25 mouse cellular contexts compared by ENCODE assay signal in genomic region chr5:130046100-130046499, GRCm38 (mm10). TPM values are rescaled to one million over a fixed set of nuclear protein-coding genes. Genes with fewer than 3 reads are reported as not detected.
DNase-seq lines count a peak whose midpoint lies in the region; ATAC-seq lines count a peak whose summit lies in the region.
"Had no signal": no experiment of that assay in that cellular context is flagged by ENCODE, and none has a peak within 500 bp of the region (broad histone marks: within the 10 kb centered on the region; RNA-seq: fewer than 3 reads in every experiment).

No protein-coding gene starts in this region.

- no peak overlapping the region for H3K4me2 ChIP-seq in midbrain, embryonic 11.5 days
- H3K4me2 ChIP-seq in midbrain, embryonic 13.5 days (replicated peaks), result no peak overlapping the region
- H3K4me2 ChIP-seq: embryonic facial prominence, embryonic 13.5 days; embryonic facial prominence, embryonic 15.5 days; forebrain, embryonic 12.5 days had no signal

- no peak overlapping the region for H3K9ac ChIP-seq in midbrain, embryonic 11.5 days (ENCODE audit: low read length)
- H3K9ac ChIP-seq in midbrain, embryonic 13.5 days (replicated peaks), result no peak overlapping the region
- H3K9ac ChIP-seq: embryonic facial prominence, embryonic 13.5 days; embryonic facial prominence, embryonic 15.5 days; forebrain, embryonic 12.5 days had no signal

- H3K9me3 ChIP-seq in midbrain, embryonic 11.5 days (ENCODE audit: control insufficient read depth, low read length), result no peaks in the 10 kb centered on the region
- H3K9me3 ChIP-seq in midbrain, embryonic 13.5 days, result no peaks in the 10 kb centered on the region
- H3K9me3 ChIP-seq: embryonic facial prominence, embryonic 13.5 days; embryonic facial prominence, embryonic 15.5 days; forebrain, embryonic 10.5 days; forebrain, embryonic 12.5 days had no signal

- H3K27me3 ChIP-seq in midbrain, embryonic 11.5 days (ENCODE audit: control insufficient read depth, insufficient read depth, low read length), result no peaks in the 10 kb centered on the region
- no peaks in the 10 kb centered on the region for H3K27me3 ChIP-seq in midbrain, embryonic 13.5 days
- H3K27me3 ChIP-seq: embryonic facial prominence, embryonic 13.5 days; embryonic facial prominence, embryonic 15.5 days; forebrain, embryonic 12.5 days had no signal

- peaks cover 14% of the 10 kb centered on the region for H3K36me3 ChIP-seq in midbrain, embryonic 11.5 days (ENCODE audit: control insufficient read depth, insufficient read depth, low read length)
- peaks cover 81% of the 10 kb centered on the region for H3K36me3 ChIP-seq in midbrain, embryonic 13.5 days

- H3K4me1 ChIP-seq in midbrain, embryonic 11.5 days (ENCODE audit: control insufficient read depth, insufficient read depth, low read length), result no peaks in the 10 kb centered on the region
- peaks cover 7% of the 10 kb centered on the region; the same call in 1 of the 2 replicates for H3K4me1 ChIP-seq in midbrain, embryonic 13.5 days (replicated peaks)
- peaks cover 43% of the 10 kb centered on the region for H3K4me1 ChIP-seq in brown adipose tissue, adult 24 weeks (ENCODE audit: control insufficient read depth, insufficient read depth, insufficient read length, low read length)
- H3K4me1 ChIP-seq: forebrain, embryonic 10.5 days; forebrain, embryonic 12.5 days had no signal

- ATAC-seq in midbrain, embryonic 11.5 days (ENCODE audit: low FRiP score), result no peak
- ATAC-seq in midbrain, embryonic 13.5 days, result no peak
- peak; percentile 51 for ATAC-seq in megakaryocyte, adult 5-6 weeks (ENCODE audit: poor library complexity, severe bottlenecking)
- ATAC-seq: forebrain, embryonic 14.5 days; forebrain, embryonic 16.5 days had no signal

- H3K4me3 ChIP-seq in midbrain, embryonic 11.5 days (ENCODE audit: low read depth, low read length), result no peak overlapping the region
- H3K4me3 ChIP-seq in midbrain, embryonic 13.5 days (replicated peaks), result no peak overlapping the region
- no peak overlapping the region for H3K4me3 ChIP-seq in brown adipose tissue, adult 24 weeks (ENCODE audit: insufficient read depth, low read depth, low read length)
- H3K4me3 ChIP-seq: embryonic facial prominence, embryonic 13.5 days; embryonic facial prominence, embryonic 15.5 days; erythroblast, embryonic 14.5 days; forebrain, embryonic 10.5 days; forebrain, embryonic 12.5 days had no signal

- H3K27ac ChIP-seq in midbrain, embryonic 11.5 days (ENCODE audit: low read depth, low read length), result no peak overlapping the region
- H3K27ac ChIP-seq in midbrain, embryonic 13.5 days, result no peak overlapping the region
- H3K27ac ChIP-seq in brown adipose tissue, adult 24 weeks (replicated peaks; ENCODE audit: low read depth, low read length), result peak overlapping the region; percentile 69
- H3K27ac ChIP-seq: embryonic facial prominence, embryonic 13.5 days; embryonic facial prominence, embryonic 15.5 days; forebrain, embryonic 10.5 days; forebrain, embryonic 12.5 days had no signal

- peak; percentile 85 for DNase-seq in heart, adult 11 months
- DNase-seq in heart, adult 8-10 months (ENCODE audit: low spot score), result no peak
- peak; percentile 54 for DNase-seq in midbrain, embryonic 11.5 days (ENCODE audit: low spot score, missing footprints)
- DNase-seq in kidney, adult 11 months, result no peak
- no peak for DNase-seq in adrenal gland, postnatal 10 days
- DNase-seq: adrenal gland, adult 2 months; adrenal gland, postnatal 14 days; adrenal gland, postnatal 36 days; cerebellum, adult 11 months; cerebellum, adult 18-20 months; cerebellum, adult 8-10 months; cerebellum, adult 9-11 months; cerebellum, postnatal 14 days; cerebellum, postnatal 36 days; embryo, embryonic 11 days had no signal

- 73% methylated on average over 7 of the region's 7 CpGs for WGBS in midbrain, embryonic 11.5 days
- WGBS in midbrain, embryonic 13.5 days, result 67% methylated on average over 7 of the region's 7 CpGs

RNA-seq across cellular contexts. Expression of gene Crcp, which starts 17.0 kb away (rescaled TPM):
- 10 to 100 TPM; 11.5 to 16.1 (median 14.5) TPM for total RNA-seq in heart, adult 8-10 months (2022)
- polyA plus RNA-seq in midbrain, embryonic 11.5 days (2014; fragmentation: Nextera tagmentation; extraction: Ambion mirVana), result 41.1 and 42.7 TPM in 2 replicates
- polyA plus RNA-seq in midbrain, embryonic 13.5 days (2015; fragmentation: Nextera tagmentation; extraction: Ambion mirVana), result 79.3 and 82.2 TPM in 2 replicates
- polyA plus RNA-seq in brown adipose tissue, adult 24 weeks (2012; ENCODE audit: insufficient read depth, insufficient read length, missing spikeins), result 21.9 and 23.3 TPM in 2 replicates
- 49.4 and 54.0 TPM in 2 replicates for total RNA-seq in megakaryocyte, adult 5-6 weeks (2015)
- total RNA-seq in megakaryocyte, adult 5-6 weeks (2017), result 48.3 and 53.8 TPM in 2 replicates
- total RNA-seq in adrenal gland, postnatal 10 days (2021), result 10 to 100 TPM; 27.7 to 34.4 TPM

RNA-seq across cellular contexts. Expression of gene Asl, which starts 17.1 kb away (rescaled TPM):
- 1 to 10 TPM; 3.0 to 7.1 (median 6.3) TPM for total RNA-seq in heart, adult 8-10 months (2022)
- 24.2 and 30.1 TPM in 2 replicates for polyA plus RNA-seq in midbrain, embryonic 11.5 days (2014; fragmentation: Nextera tagmentation; extraction: Ambion mirVana)
- 30.4 and 33.4 TPM in 2 replicates for polyA plus RNA-seq in midbrain, embryonic 13.5 days (2015; fragmentation: Nextera tagmentation; extraction: Ambion mirVana)
- polyA plus RNA-seq in brown adipose tissue, adult 24 weeks (2012; ENCODE audit: insufficient read depth, insufficient read length, missing spikeins), result 23.4 and 27.8 TPM in 2 replicates
- total RNA-seq in megakaryocyte, adult 5-6 weeks (2015), result 20.2 and 29.5 TPM in 2 replicates
- total RNA-seq in megakaryocyte, adult 5-6 weeks (2017), result 21.3 and 25.7 TPM in 2 replicates
- 100 to 1,000 TPM; 120 to 174 TPM for total RNA-seq in adrenal gland, postnatal 10 days (2021)

RNA-seq across cellular contexts. Expression of gene Tpst1, which starts 27.0 kb away (rescaled TPM):
- 10 to 100 TPM in 1 of 4 experiments, 1 to 10 TPM in 3; 8.2 to 10.6 (median 9.3) TPM for total RNA-seq in heart, adult 8-10 months (2022)
- 64.7 and 68.7 TPM in 2 replicates for polyA plus RNA-seq in midbrain, embryonic 11.5 days (2014; fragmentation: Nextera tagmentation; extraction: Ambion mirVana)
- polyA plus RNA-seq in midbrain, embryonic 13.5 days (2015; fragmentation: Nextera tagmentation; extraction: Ambion mirVana), result 47.4 and 51.0 TPM in 2 replicates
- 11.6 and 14.3 TPM in 2 replicates for polyA plus RNA-seq in brown adipose tissue, adult 24 weeks (2012; ENCODE audit: insufficient read depth, insufficient read length, missing spikeins)
- 14.9 and 18.5 TPM in 2 replicates for total RNA-seq in megakaryocyte, adult 5-6 weeks (2015)
- total RNA-seq in megakaryocyte, adult 5-6 weeks (2017), result 8.2 and 12.4 TPM in 2 replicates
- total RNA-seq in adrenal gland, postnatal 10 days (2021), result 10 to 100 TPM; 35.1 to 40.0 TPM

RNA-seq across cellular contexts. Expression of gene Gusb, which starts 43.3 kb away (rescaled TPM):
- 10 to 100 TPM; 11.7 to 14.2 (median 12.8) TPM for total RNA-seq in heart, adult 8-10 months (2022)
- 31.8 and 33.9 TPM in 2 replicates for polyA plus RNA-seq in midbrain, embryonic 11.5 days (2014; fragmentation: Nextera tagmentation; extraction: Ambion mirVana)
- polyA plus RNA-seq in midbrain, embryonic 13.5 days (2015; fragmentation: Nextera tagmentation; extraction: Ambion mirVana), result 21.7 and 23.3 TPM in 2 replicates
- 16.5 and 18.5 TPM in 2 replicates for polyA plus RNA-seq in brown adipose tissue, adult 24 weeks (2012; ENCODE audit: insufficient read depth, insufficient read length, missing spikeins)
- 101 and 111 TPM in 2 replicates for total RNA-seq in megakaryocyte, adult 5-6 weeks (2015)
- total RNA-seq in megakaryocyte, adult 5-6 weeks (2017), result 63.9 and 70.8 TPM in 2 replicates
- 10 to 100 TPM; 41.0 to 44.6 TPM for total RNA-seq in adrenal gland, postnatal 10 days (2021)

Comparison
In these comparisons a context has a peak if more than half of its experiments do, and no peak if none do; other contexts are left out.
1. DNase-seq: peak in heart, adult 11 months (single experiment) and midbrain, embryonic 11.5 days (single experiment); none in heart, adult 8-10 months (single experiment), kidney, adult 11 months (single experiment) and adrenal gland, postnatal 10 days (single experiment).